Mouse (Mus musculus): ENCODE measurements around the gene Vasp. TPM values are rescaled to one million over a fixed set of nuclear protein-coding genes. Genes with fewer than 3 reads are reported as not detected.

The Vasp gene
- polyA plus RNA-seq, 1 experiment from 2014 or later, result 45.6 TPM

DNA sequence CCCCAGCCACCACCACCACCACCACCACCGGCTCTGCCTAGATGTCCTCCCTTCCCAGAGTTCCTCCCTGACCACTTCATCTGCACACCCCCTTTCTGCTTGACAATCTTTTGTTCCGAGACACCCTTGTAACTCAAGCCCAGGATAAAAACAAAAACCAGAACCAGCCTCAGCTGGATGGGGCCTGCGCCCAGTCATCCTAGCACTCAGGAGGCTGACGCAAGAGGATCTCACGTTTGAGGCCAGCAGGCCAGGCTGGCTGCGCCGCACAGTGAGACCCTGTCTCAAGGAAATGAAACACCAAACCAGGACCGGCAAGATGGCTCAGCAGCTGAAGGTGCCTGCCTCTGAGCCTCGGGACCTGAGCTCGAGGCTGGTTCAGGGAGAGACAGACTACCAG lies 4.6 kb downstream of the Vasp start:
- H3K4me3 ChIP-seq (replicated peaks), result no peak overlapping the region
- peaks cover 79% of the 10 kb centered on the region for H3K4me1 ChIP-seq (replicated peaks)
- H3K9ac ChIP-seq, result peak overlapping the region; percentile 72
- no peak for ATAC-seq (ENCODE audit: low read depth)
- H3K27ac ChIP-seq, result peak overlapping the region; percentile 91
- WGBS (ENCODE audit: insufficient replicate concordance), result 44% methylated on average over 10 of the region's 10 CpGs
- H3K27me3 ChIP-seq, result no peaks in the 10 kb centered on the region
- DNase-seq, result no peak
- no peaks in the 10 kb centered on the region for H3K9me3 ChIP-seq (replicated peaks)
- H3K4me2 ChIP-seq, result peak overlapping the region; percentile 100
- peaks cover 36% of the 10 kb centered on the region for H3K36me3 ChIP-seq

DNA sequence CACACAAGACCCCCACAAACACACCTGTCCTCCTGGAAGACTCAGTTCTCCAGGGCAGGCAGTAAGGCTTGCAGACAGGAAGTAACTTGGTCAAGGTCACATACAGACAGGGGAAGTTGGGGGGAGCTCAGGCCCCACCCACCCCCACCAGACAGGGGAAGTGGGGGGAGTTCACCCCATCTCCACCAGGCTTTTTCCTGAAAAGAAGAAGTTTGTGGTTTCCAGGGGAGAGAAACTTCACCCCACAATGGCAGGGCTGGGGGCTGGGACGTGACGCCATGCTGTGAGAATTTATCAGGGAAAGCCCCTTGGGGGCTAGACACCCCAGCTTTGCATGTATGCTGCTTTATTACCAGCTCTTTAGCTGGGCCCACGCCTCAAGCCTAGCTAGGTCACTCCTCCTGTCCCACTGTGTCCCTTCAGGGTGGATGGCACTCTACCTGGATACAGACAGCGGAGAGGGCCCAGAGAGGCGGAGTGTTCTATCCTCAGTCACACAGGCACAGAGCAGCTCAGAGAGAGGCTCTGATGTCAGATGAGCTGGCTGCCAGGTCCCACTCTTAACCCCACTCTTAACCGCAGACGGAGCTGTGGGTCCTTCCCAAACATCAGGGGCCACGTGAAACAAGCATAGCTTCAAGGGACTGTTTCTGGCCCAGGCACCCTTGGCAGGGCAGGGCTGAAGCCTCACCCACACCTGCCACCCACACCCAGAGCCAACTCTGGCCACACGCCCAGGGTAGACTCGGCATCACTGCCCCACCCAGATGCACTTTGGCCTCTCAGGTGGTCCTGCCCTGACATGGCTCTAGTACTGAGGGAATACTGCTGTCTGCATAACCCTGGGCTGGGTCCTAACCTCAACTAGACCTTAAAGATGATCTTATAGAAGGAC lies 5.4 kb downstream of the Vasp start:
- DNase-seq (no peak), ATAC-seq (ENCODE audit: low read depth) (0 out of 2 replicates have a peak, but pooled peaks have one; percentile 9)
- H3K4me1 ChIP-seq (replicated peaks), result peaks cover 79% of the 10 kb centered on the region
- peaks cover 45% of the 10 kb centered on the region for H3K36me3 ChIP-seq
- H3K4me2 ChIP-seq, result peak overlapping the region; percentile 100
- peak overlapping the region; percentile 72 for H3K9ac ChIP-seq
- 38% methylated on average over 10 of the region's 10 CpGs for WGBS (ENCODE audit: insufficient replicate concordance)
- H3K27ac ChIP-seq, result peak overlapping the region; percentile 91
- H3K4me3 ChIP-seq (replicated peaks), result peak overlapping the region; percentile 40
- H3K9me3 ChIP-seq (replicated peaks), result no peaks in the 10 kb centered on the region
- H3K27me3 ChIP-seq, result no peaks in the 10 kb centered on the region

DNA sequence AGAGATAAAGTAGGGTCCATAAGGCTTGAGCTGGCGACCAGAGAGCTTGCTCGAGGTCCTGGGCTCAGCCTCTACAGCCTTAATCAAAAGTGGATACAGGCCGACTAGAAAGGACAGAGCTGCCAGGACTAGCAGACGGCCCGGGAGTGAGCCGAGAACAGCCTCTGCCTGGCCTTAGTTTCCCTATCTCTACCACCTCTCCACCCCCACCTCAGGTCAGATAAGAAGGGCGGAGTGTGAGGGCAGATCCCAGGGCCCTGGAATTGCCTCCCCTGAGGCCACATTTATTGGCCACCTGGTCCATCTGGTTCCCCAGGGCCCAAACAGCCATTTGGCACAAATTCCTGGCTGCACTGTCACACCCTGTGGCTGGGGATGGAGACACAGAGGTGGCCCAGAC lies 6.5 kb downstream of the Vasp start:
- DNase-seq (peak; percentile 56), ATAC-seq (ENCODE audit: low read depth) (peak; percentile 88)
- Histone ChIP-seq H3K27me3 (no peaks in the 10 kb centered on the region), H3K9me3 (replicated peaks) (no peaks in the 10 kb centered on the region), H3K4me3 (replicated peaks) (peak overlapping the region; percentile 40), H3K4me2 (peak overlapping the region; percentile 100), H3K36me3 (peaks cover 55% of the 10 kb centered on the region), H3K4me1 (replicated peaks) (peaks cover 71% of the 10 kb centered on the region), H3K9ac (peak overlapping the region; percentile 72), H3K27ac (peak overlapping the region; percentile 91)
- WGBS (ENCODE audit: insufficient replicate concordance), result 7% methylated on average over 7 of the region's 7 CpGs

DNA sequence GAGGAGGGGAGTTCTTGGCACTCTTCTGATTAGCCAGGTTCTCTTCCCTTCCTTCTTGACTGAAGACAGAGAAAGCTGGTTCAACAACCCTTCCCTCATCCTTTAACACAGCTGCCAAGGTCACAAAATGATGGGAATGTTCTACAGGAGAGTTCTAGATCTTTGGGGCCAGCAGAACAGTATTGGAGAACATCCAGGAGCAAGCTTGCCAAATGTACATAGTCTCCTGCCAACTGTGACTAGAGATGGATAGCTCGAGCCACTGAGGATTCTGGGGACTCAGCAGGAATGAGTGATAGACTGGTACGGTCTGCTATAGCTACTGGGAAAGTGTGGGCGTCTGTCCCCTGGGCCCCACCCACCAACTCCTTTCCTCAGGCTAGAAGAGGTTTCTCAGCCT lies 13.3 kb downstream of the Vasp start:
- Histone ChIP-seq H3K4me1 (replicated peaks) (peaks cover 36% of the 10 kb centered on the region), H3K27me3 (no peaks in the 10 kb centered on the region), H3K27ac (peak overlapping the region; percentile 80), H3K9ac (peak overlapping the region; percentile 18), H3K4me3 (replicated peaks) (peak overlapping the region; percentile 26; the same call in 1 of the 2 replicates), H3K9me3 (replicated peaks) (no peaks in the 10 kb centered on the region), H3K4me2 (peak overlapping the region; percentile 54), H3K36me3 (peaks cover 84% of the 10 kb centered on the region)
- no peak for DNase-seq
- WGBS (ENCODE audit: insufficient replicate concordance), result 70% methylated on average over 3 of the region's 3 CpGs
- no peak for ATAC-seq (ENCODE audit: low read depth)

DNA sequence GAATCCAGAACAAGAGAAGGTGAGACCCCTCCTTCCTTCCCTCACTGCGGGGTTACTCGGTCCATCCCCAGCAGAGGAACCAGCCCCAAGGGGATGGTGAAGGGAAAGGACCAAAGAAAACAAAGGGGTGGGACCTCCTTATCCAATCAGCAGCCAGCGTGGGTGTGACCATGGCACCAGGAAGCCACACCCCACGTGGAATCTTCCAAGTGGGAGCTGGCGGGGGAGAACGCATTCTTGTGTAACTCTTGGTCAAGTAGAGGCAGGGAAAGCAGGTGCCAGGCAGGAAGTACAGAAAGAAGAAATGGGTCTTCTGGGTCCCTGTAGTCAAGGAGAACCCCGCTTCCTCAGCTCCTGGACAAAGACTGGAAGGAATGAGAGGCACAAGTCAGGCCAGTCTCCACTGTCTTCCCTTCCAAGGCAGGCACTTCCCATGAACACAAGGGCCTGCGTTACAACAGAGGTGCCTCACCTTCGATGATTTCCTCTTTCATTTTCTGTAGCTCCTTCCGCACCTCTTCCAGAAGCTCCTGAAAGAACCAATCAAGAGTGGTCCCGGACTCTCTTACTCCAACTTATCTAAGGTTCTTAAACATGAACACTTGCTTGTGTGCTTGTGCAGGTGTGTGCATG lies 14.1 kb downstream of the Vasp start:
- Histone ChIP-seq H3K4me3 (replicated peaks) (peak overlapping the region; percentile 26), H3K4me1 (replicated peaks) (peaks cover 37% of the 10 kb centered on the region), H3K9me3 (replicated peaks) (no peaks in the 10 kb centered on the region), H3K9ac (peak overlapping the region; percentile 18), H3K27ac (peak overlapping the region; percentile 80), H3K4me2 (peak overlapping the region; percentile 54), H3K27me3 (no peaks in the 10 kb centered on the region), H3K36me3 (peaks cover 76% of the 10 kb centered on the region)
- DNase-seq (peak; percentile 88), ATAC-seq (ENCODE audit: low read depth) (peak; percentile 96)
- WGBS (ENCODE audit: insufficient replicate concordance), result 26% methylated on average over 11 of the region's 11 CpGs

DNA sequence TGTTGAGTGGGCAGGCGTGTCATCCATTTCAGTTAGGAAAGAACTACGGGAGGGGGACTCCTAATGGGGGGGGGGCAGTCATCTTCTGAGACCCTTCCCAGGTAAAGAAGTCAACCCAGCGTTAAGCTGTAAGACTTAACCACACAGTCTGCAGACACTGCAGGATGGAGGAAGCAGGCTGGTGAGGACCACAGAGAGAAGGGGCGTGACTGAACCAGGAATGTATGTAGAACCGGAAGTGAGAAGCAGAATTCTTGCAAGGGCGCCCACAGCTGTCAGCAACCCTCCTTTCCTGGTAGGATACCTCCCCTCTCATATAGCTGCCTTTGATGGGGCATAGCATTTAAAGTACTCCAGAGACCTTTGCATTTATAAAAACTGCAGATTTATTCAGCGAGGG lies 15.1 kb downstream of the Vasp start:
- H3K9ac ChIP-seq, result no peak overlapping the region
- ATAC-seq (ENCODE audit: low read depth), result no peak
- H3K4me1 ChIP-seq (replicated peaks), result peaks cover 41% of the 10 kb centered on the region
- H3K9me3 ChIP-seq (replicated peaks), result no peaks in the 10 kb centered on the region
- no peak overlapping the region; the same call in 1 of the 2 replicates for H3K27ac ChIP-seq
- H3K4me2 ChIP-seq, result 0 out of 2 replicates have a peak overlapping the region, but pooled peaks have one; percentile 54
- H3K27me3 ChIP-seq, result no peaks in the 10 kb centered on the region
- no peak overlapping the region for H3K4me3 ChIP-seq (replicated peaks)
- H3K36me3 ChIP-seq, result peaks cover 66% of the 10 kb centered on the region
- DNase-seq, result no peak
- WGBS (ENCODE audit: insufficient replicate concordance), result 74% methylated on average over 7 of the region's 7 CpGs

DNA sequence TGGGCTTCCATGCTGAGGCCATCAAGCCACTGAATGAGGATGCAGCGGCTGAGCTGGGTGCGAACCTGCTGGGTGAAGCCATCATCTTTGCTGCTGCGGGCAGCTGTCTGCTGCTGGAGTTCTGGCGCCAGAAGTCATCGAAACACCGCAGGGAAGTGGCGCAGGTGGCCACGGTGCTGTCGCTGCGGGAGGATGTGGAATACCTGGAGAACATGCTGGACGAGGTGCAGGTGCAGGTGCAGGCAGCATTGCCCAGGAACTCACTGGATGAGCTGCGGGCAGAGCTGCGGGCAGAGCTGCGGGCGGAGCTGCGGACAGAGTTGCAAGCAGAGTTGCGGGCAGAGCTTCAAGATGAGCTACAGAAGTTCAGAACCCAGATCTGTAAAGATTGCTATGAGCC lies 16.2 kb downstream of the Vasp start:
- no peak for ATAC-seq (ENCODE audit: low read depth)
- Histone ChIP-seq H3K36me3 (peaks cover 55% of the 10 kb centered on the region), H3K27me3 (no peaks in the 10 kb centered on the region), H3K9me3 (replicated peaks) (no peaks in the 10 kb centered on the region), H3K4me2 (no peak overlapping the region), H3K9ac (no peak overlapping the region), H3K4me3 (replicated peaks) (no peak overlapping the region), H3K27ac (peak overlapping the region; percentile 15; the same call in 1 of the 2 replicates), H3K4me1 (replicated peaks) (peaks cover 41% of the 10 kb centered on the region)
- WGBS (ENCODE audit: insufficient replicate concordance), result 91% methylated on average over 17 of the region's 17 CpGs
- DNase-seq, result no peak

DNA sequence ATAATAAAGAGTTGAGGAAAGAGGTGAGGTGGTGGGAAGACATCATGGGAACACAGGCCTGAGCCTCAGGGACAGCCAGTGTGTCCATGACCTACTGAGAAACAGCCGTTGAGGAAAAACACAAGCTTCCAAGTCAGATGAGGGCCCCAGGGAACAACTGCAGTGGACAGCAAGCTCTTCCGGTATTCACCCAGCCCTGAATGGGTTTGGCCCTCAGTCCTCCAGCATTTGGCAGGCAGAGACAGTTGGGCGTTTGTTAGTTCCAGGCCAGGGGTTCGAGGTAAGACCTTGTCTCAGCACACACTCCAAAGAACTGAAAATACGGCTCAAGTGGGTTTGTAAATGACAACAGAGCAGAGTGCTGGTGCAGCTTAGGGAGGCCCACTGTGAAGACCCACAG lies 18.2 kb downstream of the Vasp start:
- ATAC-seq (ENCODE audit: low read depth), result no peak
- Histone ChIP-seq H3K36me3 (peaks cover 35% of the 10 kb centered on the region), H3K4me2 (no peak overlapping the region), H3K9me3 (replicated peaks) (no peaks in the 10 kb centered on the region), H3K4me3 (replicated peaks) (no peak overlapping the region), H3K4me1 (replicated peaks) (peaks cover 38% of the 10 kb centered on the region), H3K9ac (no peak overlapping the region), H3K27ac (0 out of 2 replicates have a peak overlapping the region, but pooled peaks have one; percentile 20), H3K27me3 (no peaks in the 10 kb centered on the region)
- WGBS (ENCODE audit: insufficient replicate concordance), result 58% methylated on average over 5 of the region's 5 CpGs
- DNase-seq, result no peak

DNA sequence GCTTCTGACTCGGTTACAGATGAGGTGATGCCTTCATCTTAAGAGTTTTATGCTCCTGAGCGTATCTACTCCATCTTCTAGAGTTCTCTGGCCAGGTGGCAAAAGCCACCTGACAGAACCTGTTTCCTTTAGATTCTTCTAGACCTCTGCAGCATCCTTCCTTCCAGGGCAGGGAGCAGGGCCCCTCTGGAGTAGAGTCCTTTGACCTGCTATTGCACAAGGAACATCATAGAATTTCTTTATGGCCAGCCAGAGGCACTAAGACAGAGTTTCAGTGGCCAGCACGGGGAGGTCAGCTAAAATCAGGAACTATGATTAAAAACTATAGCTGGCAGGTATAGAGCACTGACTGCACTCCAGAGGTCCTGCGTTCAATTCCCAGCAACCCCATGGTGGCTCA lies 19.5 kb downstream of the Vasp start:
- DNase-seq (no peak), ATAC-seq (ENCODE audit: low read depth) (no peak)
- H3K4me2 ChIP-seq, result no peak overlapping the region
- H3K4me1 ChIP-seq (replicated peaks), result peaks cover 32% of the 10 kb centered on the region
- WGBS (ENCODE audit: insufficient replicate concordance), result 73% methylated on average over 4 of the region's 4 CpGs
- peaks cover 30% of the 10 kb centered on the region for H3K36me3 ChIP-seq
- H3K9ac ChIP-seq, result no peak overlapping the region
- H3K27me3 ChIP-seq, result no peaks in the 10 kb centered on the region
- H3K4me3 ChIP-seq (replicated peaks), result no peak overlapping the region
- H3K27ac ChIP-seq, result no peak overlapping the region
- H3K9me3 ChIP-seq (replicated peaks), result no peaks in the 10 kb centered on the region

DNA sequence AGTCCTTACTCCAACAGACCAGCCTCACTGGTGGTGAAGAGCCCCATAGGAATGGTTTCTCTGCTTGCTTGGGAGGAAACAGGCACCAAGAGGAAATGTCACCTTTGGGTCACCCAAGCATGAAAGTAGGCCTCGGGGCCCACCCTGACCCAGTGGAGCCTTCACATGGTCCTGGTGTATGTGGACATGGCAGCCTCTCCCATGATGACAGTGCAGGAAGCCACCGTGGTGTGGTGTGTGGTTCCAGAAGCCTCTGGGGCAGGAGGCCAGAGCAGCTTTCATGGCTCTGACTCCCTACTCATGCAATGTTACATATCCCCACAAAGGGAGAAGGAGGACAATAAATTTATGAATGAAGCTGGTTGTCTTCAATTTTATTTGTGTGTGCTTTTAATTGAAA lies 24.1 kb downstream of the Vasp start:
- DNase-seq (peak; percentile 51), ATAC-seq (ENCODE audit: low read depth) (no peak)
- Histone ChIP-seq H3K27ac (peak overlapping the region; percentile 88), H3K27me3 (no peaks in the 10 kb centered on the region), H3K4me3 (replicated peaks) (no peak overlapping the region), H3K4me1 (replicated peaks) (peaks cover 55% of the 10 kb centered on the region), H3K9ac (peak overlapping the region; percentile 43; the same call in 1 of the 2 replicates), H3K4me2 (peak overlapping the region; percentile 51), H3K36me3 (peaks cover 28% of the 10 kb centered on the region), H3K9me3 (replicated peaks) (no peaks in the 10 kb centered on the region)
- 82% methylated on average over 2 of the region's 2 CpGs for WGBS (ENCODE audit: insufficient replicate concordance)

DNA sequence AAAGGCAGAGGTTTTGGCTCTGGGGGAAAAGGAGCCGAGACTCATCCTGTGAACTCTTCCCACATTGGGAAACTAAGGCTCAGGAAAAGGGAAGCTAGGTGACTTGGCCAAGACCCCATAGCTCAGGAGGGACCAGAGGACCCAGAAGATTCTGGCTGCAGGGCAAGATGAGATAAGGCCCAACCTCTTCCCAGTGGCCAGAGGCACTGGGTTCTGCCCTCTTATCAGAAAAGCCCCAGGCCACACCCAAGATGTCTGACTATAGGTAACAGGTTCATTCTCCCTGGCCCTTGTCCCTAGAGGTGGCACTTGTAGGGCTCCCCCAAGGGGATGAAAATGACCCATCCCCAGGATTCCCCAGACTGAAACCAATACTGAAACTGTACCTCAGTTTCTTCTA lies 24.8 kb downstream of the Vasp start:
- Histone ChIP-seq H3K9ac (peak overlapping the region; percentile 43; the same call in 1 of the 2 replicates), H3K27me3 (no peaks in the 10 kb centered on the region), H3K9me3 (replicated peaks) (no peaks in the 10 kb centered on the region), H3K4me3 (replicated peaks) (no peak overlapping the region), H3K4me2 (peak overlapping the region; percentile 51), H3K4me1 (replicated peaks) (peaks cover 56% of the 10 kb centered on the region), H3K27ac (peak overlapping the region; percentile 88), H3K36me3 (peaks cover 28% of the 10 kb centered on the region)
- peak; percentile 86 for ATAC-seq (ENCODE audit: low read depth)
- WGBS (ENCODE audit: insufficient replicate concordance), result 58% methylated on average over 1 of the region's 1 CpGs
- no peak for DNase-seq
